Mouse (Mus musculus) spleen, adult 2 months (tissue): ENCODE results near the gene Srrt. TPM values are rescaled to one million over a fixed set of nuclear protein-coding genes. Genes with fewer than 3 reads are reported as not detected.

ENCODE experiments used
- DNase-seq, 2 experiments: peaks; one replicate each; pipeline versions ENCODE4 v3.0.0 to v3.0.0-alpha.2; 2012 to 2021; ENCODE audit warnings: low spot score in 2 of 2, low read depth in 1 of 2
- H3K27ac ChIP-seq: fragments of 200-500 bp; 2 replicates; pipeline ENCODE4 v1.5.1; 2012; ENCODE audit warnings: low read length, inconsistent platforms; ENCODE audit not compliant: insufficient read depth
- H3K27me3 ChIP-seq: fragments of 200-500 bp; 2 replicates; pipeline ENCODE4 v1.6.1; 2012; ENCODE audit warnings: mild to moderate bottlenecking, moderate library complexity, low read length, inconsistent platforms; ENCODE audit not compliant: control insufficient read depth, insufficient read depth
- H3K36me3 ChIP-seq: fragments of 200-500 bp; 2 replicates; pipeline ENCODE4 v1.6.1; 2012; ENCODE audit warnings: mild to moderate bottlenecking, low read length, inconsistent platforms; ENCODE audit not compliant: control insufficient read depth, insufficient read depth
- H3K4me1 ChIP-seq: fragments of 200-500 bp; 2 replicates; pipeline ENCODE4 v1.6.1; 2011; ENCODE audit warnings: inconsistent platforms; ENCODE audit not compliant: control insufficient read depth, insufficient read depth, insufficient read length
- H3K4me3 ChIP-seq: fragments of 200-500 bp; 2 replicates; pipeline ENCODE4 v1.5.1; 2011; ENCODE audit warnings: mild to moderate bottlenecking, inconsistent platforms; ENCODE audit not compliant: insufficient read depth, insufficient read length; ENCODE audit errors: extremely low read depth
- CTCF ChIP-seq: fragments of 200-500 bp; IDR thresholded peaks from 2 replicates; pipeline ENCODE4 v1.5.1; 2011; ENCODE audit warnings: mild to moderate bottlenecking, inconsistent platforms; ENCODE audit not compliant: insufficient read depth, insufficient read length, insufficient replicate concordance; ENCODE audit errors: extremely low read depth
- POLR2A ChIP-seq: fragments of 200-500 bp; IDR thresholded peaks from 2 replicates; pipeline ENCODE4 v1.6.1; 2011; ENCODE audit warnings: low read depth, low read length, inconsistent platforms
- WGBS: fragments of 180-500 bp; shearing (Covaris S2); methylation state at CpG from one replicate; pipeline ENCODE4 v1.1.7; 2018; 5-methylcytosine and 5-hydroxymethylcytosine counted together
- polyA plus RNA-seq: library from polyadenylated mRNA; depleted of rRNA; stranded (reverse); fragments of >200 nt; gene quantifications from 2 replicates; pipeline ENCODE4 v1.2.3, GENCODE M21; 2012

Gene Srrt
- polyA plus RNA-seq, 1 experiment, result 172 TPM

- no peak for TF ChIP-seq POLR2A
- TF ChIP-seq CTCF, result no peak
- H3K27ac ChIP-seq, result peak within 1 kb of the TSS; percentile 79
- WGBS, result 3% methylated on average over 29 of the region's 32 CpGs
Measured at GRCm38 (mm10) chr5:137349384-137350204, 42.1 kb upstream of the Srrt start, which contains the start of gene Ephb4. Gene Ephb4 (plus strand): TSS chr5:137350109.

GRCm38 (mm10) chr5:137348482-137349383 lies 41.3 kb upstream of the Srrt start:
- DNase-seq, result no peak
- TF ChIP-seq POLR2A (no peak), CTCF (no peak)
- Histone ChIP-seq H3K36me3 (no peaks in the 10 kb centered on the region), H3K4me3 (no peak overlapping the region), H3K27ac (peak overlapping the region; percentile 59), H3K4me1 (peaks cover 2% of the 10 kb centered on the region), H3K27me3 (peaks cover 9% of the 10 kb centered on the region)
- 7% methylated on average over 33 of the region's 33 CpGs for WGBS

More at GRCm38 (mm10) chr5:137349384-137350204, 42.1 kb upstream of the Srrt start, which contains the start of gene Ephb4:
- peak in 1 of 2 experiments; percentile 17 for DNase-seq
- H3K27me3 ChIP-seq, result peaks cover 9% of the 10 kb centered on the region
- no peaks in the 10 kb centered on the region for H3K36me3 ChIP-seq
- peaks cover 2% of the 10 kb centered on the region for H3K4me1 ChIP-seq
- peak within 1 kb of the TSS; percentile 42 for H3K4me3 ChIP-seq

GRCm38 (mm10) chr5:137347856-137348255 lies 40.4 kb upstream of the Srrt start:
- 66% methylated on average over 7 of the region's 7 CpGs for WGBS
- H3K27ac ChIP-seq, result peak overlapping the region; percentile 25
- H3K4me1 ChIP-seq, result peaks cover 2% of the 10 kb centered on the region

GRCm38 (mm10) chr5:137346983-137347382 lies 39.5 kb upstream of the Srrt start:
- TF ChIP-seq POLR2A (no peak), CTCF (no peak)
- H3K4me1 ChIP-seq, result peaks cover 2% of the 10 kb centered on the region
- no peak overlapping the region for H3K4me3 ChIP-seq
- H3K27me3 ChIP-seq, result peaks cover 9% of the 10 kb centered on the region
- no peaks in the 10 kb centered on the region for H3K36me3 ChIP-seq
- DNase-seq, result no peak
- H3K27ac ChIP-seq, result no peak overlapping the region
- WGBS, result 87% methylated on average over 4 of the region's 4 CpGs

More at GRCm38 (mm10) chr5:137347856-137348255, 40.4 kb upstream of the Srrt start:
- TF ChIP-seq CTCF (no peak), POLR2A (no peak)
- DNase-seq, result no peak
- Histone ChIP-seq H3K4me3 (no peak overlapping the region), H3K36me3 (no peaks in the 10 kb centered on the region), H3K27me3 (peaks cover 9% of the 10 kb centered on the region)

- no peak for DNase-seq
- Histone ChIP-seq H3K36me3 (no peaks in the 10 kb centered on the region), H3K27me3 (peaks cover 9% of the 10 kb centered on the region), H3K4me3 (no peak overlapping the region), H3K4me1 (peaks cover 2% of the 10 kb centered on the region), H3K27ac (no peak overlapping the region)
- no peak for TF ChIP-seq CTCF
- TF ChIP-seq POLR2A, result no peak
- 81% methylated on average over 1 of the region's 1 CpGs for WGBS
Measured at GRCm38 (mm10) chr5:137346388-137346787, 38.9 kb upstream of the Srrt start.

GRCm38 (mm10) chr5:137345821-137346220 lies 38.3 kb upstream of the Srrt start:
- Histone ChIP-seq H3K4me3 (no peak overlapping the region), H3K36me3 (no peaks in the 10 kb centered on the region), H3K27ac (no peak overlapping the region), H3K27me3 (peaks cover 7% of the 10 kb centered on the region), H3K4me1 (peaks cover 2% of the 10 kb centered on the region)
- DNase-seq, result no peak
- WGBS, result 12% methylated on average over 9 of the region's 9 CpGs
- no peak for TF ChIP-seq CTCF
- TF ChIP-seq POLR2A, result no peak
